Mouse (Mus musculus): ENCODE measurements around the gene Hadha.

DNA sequence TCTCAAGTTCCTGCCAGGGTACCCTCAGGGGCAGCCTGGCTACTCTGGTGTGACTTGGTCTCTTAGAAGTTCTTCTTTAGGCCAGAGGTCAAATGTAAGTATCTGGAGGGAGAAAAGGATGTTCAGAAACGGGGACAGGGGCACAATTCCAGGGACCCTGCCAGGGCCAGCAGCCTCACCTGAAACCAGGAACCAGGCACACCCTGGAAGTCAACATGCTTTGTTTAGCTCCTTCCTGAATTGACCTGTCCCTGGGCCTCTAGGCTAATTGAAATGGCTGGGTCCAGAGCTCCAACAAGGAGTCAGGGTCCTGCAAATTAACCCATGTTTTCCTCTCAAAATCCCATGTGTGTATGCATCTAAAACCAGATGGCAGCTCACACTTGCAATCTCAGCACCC lies 49.5 kb upstream of the Hadha start:
- TF ChIP-seq GATA1 (IDR thresholded peaks at IDR 0.05; ENCODE audit: borderline replicate concordance, low read length) = no peak
- no peak for TF ChIP-seq FLI1 (IDR thresholded peaks at IDR 0.05; ENCODE audit: low read length)

All from megakaryocyte, embryonic 14.5 days (primary cell).